Mouse (Mus musculus): Measurements from ENCODE around the gene Tbc1d1.

Tbc1d1 gene

DNA sequence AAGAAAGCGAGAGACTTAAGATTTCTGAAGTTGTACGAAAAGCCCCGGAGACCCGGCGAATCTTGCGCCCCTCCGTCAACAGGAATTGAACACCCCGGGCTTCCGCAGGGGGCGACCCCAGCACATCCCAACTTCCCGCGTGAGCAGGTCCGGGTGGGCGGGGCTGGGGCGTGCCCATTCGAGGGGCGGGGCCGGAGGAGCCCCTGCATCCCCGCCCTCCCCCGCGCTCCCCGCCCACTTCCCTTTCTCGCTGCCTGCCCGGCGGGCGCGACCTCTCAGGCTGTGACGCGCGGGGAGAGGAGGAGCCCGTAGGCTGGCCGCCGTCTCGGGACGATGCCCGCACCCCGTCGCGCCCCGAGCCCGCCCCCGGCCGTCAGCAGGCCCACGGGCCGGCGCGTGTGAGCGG lies 74.0 kb downstream of the Tbc1d1 start:
- DNase-seq (ENCODE audit: low read depth, low spot score): peak; percentile 95
- Histone ChIP-seq H3K27me3 (ENCODE audit: control insufficient read depth, insufficient read depth, low read length, poor library complexity, severe bottlenecking) (no peaks in the 10 kb centered on the region), H3K36me3 (ENCODE audit: control insufficient read depth, insufficient read depth, low read length, poor library complexity, severe bottlenecking) (no peaks in the 10 kb centered on the region; the same call in 1 of the 2 replicates)

DNA sequence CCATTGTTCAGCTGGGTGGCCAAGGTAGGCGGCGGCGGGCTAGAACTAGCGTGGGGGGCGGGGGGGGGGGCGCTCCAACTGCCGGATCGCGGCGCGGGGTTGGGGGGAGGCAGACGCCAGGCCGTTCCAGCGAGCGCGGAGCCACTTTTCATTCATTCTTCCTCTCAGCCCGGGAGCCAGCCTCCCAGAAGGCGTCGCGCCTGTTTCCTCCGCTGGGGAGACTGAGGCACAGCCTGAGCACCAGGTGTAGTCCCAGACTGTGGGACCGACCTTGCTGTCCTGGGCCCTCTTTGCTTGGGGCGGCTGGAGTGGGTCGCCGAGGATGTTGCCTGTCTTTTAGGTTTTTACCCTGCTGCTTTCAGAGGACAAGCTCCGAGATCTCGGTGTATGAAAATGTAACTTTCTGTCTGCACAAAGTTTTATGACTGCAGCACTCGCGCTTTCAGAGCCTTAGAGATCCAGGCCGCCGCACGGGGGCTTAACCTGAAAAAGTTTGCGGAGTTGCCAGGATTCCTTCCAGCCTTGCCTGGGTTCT lies 74.5 kb downstream of the Tbc1d1 start:
- Histone ChIP-seq H3K27me3 (ENCODE audit: control insufficient read depth, insufficient read depth, low read length, poor library complexity, severe bottlenecking) (no peaks in the 10 kb centered on the region), H3K36me3 (ENCODE audit: control insufficient read depth, insufficient read depth, low read length, poor library complexity, severe bottlenecking) (no peaks in the 10 kb centered on the region)
- peak; percentile 39 for DNase-seq (ENCODE audit: low read depth, low spot score)

DNA sequence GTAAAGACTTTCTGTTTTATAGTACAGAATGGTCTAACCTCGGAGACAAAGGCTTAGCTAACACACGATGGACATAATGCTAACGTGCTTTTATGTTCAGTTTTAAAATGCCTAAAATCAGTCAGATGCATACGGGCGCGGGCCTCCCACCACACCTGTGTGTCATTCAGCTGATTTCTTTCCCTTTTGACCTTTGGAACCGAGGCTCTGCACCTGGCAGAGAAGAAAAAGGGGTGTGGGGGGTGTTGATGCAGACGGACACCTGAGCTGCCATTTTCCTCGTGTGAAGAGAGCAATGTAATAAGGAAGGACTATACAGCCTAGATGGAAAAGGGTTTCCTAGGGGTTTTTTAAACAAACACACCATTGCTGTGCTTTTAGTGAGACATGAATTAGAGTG lies 76.8 kb downstream of the Tbc1d1 start:
- Histone ChIP-seq H3K27me3 (ENCODE audit: control insufficient read depth, insufficient read depth, low read length, poor library complexity, severe bottlenecking) (no peaks in the 10 kb centered on the region), H3K36me3 (ENCODE audit: control insufficient read depth, insufficient read depth, low read length, poor library complexity, severe bottlenecking) (no peaks in the 10 kb centered on the region)
- no peak for DNase-seq (ENCODE audit: low read depth, low spot score)

DNA sequence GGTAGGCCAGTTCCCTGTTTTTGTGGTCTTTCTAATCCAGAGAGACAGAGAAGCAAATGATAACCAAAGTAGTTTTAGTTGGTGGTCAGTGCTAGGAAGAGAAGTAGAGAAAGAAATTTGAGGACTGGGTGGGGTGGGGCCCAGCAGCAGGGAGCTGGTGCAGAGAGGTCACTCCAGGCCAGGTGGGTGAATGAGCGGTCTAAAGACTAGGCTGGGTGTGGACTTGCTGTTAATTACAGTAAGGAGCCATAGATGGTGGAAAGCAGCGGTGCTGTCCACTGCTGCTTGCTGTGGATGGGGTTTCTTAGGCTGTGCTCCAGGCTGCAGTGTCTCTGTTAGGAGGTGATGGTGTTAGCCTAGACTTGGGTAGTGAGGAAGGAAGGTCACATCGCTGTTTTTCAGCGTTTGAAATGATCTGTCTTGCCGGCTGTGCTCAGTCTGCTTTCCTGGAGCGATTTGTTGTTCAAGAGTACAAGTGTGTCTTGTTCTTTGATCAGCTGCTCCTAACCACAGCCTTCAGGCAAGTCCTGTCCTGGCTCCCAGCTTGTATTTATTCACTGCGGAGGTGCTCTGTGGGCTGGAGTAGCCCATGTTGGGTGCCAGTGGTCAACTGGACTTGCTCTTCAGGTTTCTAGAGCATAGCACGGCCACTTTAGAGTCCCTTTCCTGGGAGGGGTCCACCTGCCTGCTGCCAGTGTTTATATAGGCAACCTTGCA lies 78.3 kb downstream of the Tbc1d1 start:
- Histone ChIP-seq H3K36me3 (ENCODE audit: control insufficient read depth, insufficient read depth, low read length, poor library complexity, severe bottlenecking) (no peaks in the 10 kb centered on the region), H3K27me3 (ENCODE audit: control insufficient read depth, insufficient read depth, low read length, poor library complexity, severe bottlenecking) (no peaks in the 10 kb centered on the region)
- DNase-seq (ENCODE audit: low read depth, low spot score): peak; percentile 30

DNA sequence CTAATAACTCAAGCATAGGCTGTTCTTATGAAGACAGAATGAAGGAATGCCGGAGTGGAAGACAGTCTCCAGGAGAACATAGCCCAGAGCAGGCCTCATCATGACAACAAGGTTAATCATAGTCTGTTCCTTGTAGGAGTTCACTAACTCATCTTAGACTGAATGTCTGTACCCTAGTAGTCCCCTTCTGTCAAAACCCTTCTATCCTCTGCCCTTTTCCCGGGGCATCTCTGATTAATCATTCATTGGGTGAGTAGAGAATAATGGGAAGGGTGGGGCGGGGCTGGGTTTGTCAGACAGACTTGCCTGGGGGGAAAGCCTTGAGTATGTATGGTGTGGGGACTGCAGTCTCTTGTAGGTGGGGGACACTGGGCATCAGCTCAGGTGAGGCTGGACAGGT lies 79.1 kb downstream of the Tbc1d1 start:
- Histone ChIP-seq H3K36me3 (ENCODE audit: control insufficient read depth, insufficient read depth, low read length, poor library complexity, severe bottlenecking) (no peaks in the 10 kb centered on the region), H3K27me3 (ENCODE audit: control insufficient read depth, insufficient read depth, low read length, poor library complexity, severe bottlenecking) (no peaks in the 10 kb centered on the region)
- no peak for DNase-seq (ENCODE audit: low read depth, low spot score)

DNA sequence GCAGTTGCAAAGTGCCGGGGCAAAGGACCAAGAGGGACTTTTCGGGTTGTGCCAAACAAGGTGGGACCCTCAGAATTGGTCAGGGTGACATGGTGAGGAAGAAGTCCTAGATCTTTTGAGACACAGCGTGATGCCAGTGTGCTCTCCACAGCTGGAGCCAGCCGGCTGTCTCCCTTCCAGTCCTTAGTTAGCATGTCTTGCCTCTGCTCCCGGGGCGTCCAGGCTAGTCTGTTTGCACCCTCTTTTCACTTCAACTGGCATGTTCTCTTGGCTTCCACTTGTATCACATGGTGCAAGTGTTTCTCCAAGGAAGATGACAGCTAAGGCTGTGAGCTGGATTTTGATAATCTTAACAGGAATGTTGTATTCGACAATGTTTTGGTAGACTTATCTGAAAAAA lies 80.5 kb downstream of the Tbc1d1 start:
- no peaks in the 10 kb centered on the region for H3K27me3 ChIP-seq (ENCODE audit: control insufficient read depth, insufficient read depth, low read length, poor library complexity, severe bottlenecking)
- H3K36me3 ChIP-seq (ENCODE audit: control insufficient read depth, insufficient read depth, low read length, poor library complexity, severe bottlenecking): no peaks in the 10 kb centered on the region
- no peak for DNase-seq (ENCODE audit: low read depth, low spot score)

DNA sequence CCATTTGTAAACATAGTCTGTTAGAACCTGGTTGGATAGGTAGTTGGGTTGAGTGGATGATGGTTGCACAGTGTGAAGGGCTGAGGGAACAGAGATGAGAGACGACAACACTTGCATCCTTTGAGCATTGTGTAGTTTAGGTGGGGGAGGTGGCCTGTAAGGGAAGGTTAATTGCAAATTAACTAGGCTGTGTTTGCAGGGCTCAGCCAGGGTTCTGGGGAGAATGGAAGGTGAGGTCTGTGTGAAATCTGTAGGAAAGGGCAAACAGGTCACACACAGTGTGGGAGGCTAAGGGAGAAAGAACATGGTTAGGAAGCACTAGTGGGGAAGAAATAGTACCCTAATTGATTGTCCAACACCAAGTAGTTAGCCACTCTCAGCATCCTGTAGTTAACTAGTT lies 81.2 kb downstream of the Tbc1d1 start:
- Histone ChIP-seq H3K27me3 (ENCODE audit: control insufficient read depth, insufficient read depth, low read length, poor library complexity, severe bottlenecking) (no peaks in the 10 kb centered on the region), H3K36me3 (ENCODE audit: control insufficient read depth, insufficient read depth, low read length, poor library complexity, severe bottlenecking) (no peaks in the 10 kb centered on the region)
- no peak for DNase-seq (ENCODE audit: low read depth, low spot score)

DNA sequence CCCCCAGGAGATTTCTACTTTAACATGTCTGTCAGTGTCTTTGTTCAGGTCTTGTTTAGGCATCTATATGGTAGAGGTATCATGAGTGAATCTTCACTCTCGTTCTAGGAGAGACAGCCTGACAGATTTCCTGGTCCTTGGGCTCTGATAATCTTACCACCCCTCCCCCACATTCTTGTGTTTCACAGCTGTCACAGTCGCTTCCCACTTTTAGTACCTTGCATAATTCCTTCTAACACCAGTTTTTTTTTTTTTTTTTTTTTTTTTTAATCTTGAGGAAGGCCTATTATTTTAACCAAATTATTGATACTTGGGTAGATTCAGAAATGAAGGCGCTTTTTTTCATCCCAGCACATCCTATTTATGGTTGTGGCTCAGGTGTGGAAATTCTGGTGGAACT lies 81.6 kb downstream of the Tbc1d1 start:
- H3K27me3 ChIP-seq (ENCODE audit: control insufficient read depth, insufficient read depth, low read length, poor library complexity, severe bottlenecking): no peaks in the 10 kb centered on the region
- H3K36me3 ChIP-seq (ENCODE audit: control insufficient read depth, insufficient read depth, low read length, poor library complexity, severe bottlenecking): no peaks in the 10 kb centered on the region
- no peak for DNase-seq (ENCODE audit: low read depth, low spot score)

DNA sequence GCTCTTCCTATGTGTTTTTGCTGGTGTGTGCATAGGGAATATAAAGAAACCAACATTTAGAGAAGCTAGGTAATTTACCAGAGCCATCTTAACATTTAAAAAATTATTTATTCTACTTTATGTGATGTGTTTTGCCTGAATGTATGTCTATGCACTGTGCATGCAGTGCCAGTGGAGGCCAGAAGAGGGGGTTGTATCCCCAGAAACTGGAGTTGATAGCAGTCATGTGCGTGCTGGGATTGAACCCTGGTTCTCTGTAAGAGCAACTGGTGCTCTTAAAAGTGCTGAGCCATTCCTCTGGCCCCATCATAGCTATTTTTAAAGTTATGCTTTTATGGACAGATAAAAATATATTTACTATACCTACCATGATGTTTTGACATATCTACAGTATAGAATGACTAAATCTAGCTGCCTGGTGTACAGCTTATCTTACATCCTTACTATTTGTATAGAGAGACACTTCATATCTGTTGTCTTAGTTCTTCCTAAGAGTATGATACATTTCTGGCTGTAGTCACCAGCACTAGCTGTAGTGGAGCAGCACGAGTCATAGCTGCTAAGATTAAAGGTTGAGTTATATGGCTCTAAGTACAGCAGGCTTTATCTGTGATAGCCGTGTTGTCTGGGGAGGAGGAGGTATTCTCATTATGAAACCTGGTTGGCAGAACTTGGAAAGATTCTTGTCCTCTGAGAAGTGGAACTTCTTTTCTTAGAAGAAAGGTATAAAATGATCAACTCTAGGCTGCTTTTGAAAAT lies 83.0 kb downstream of the Tbc1d1 start:
- no peaks in the 10 kb centered on the region for H3K27me3 ChIP-seq (ENCODE audit: control insufficient read depth, insufficient read depth, low read length, poor library complexity, severe bottlenecking)
- H3K36me3 ChIP-seq (ENCODE audit: control insufficient read depth, insufficient read depth, low read length, poor library complexity, severe bottlenecking): no peaks in the 10 kb centered on the region
- DNase-seq (ENCODE audit: low read depth, low spot score): peak; percentile 22

DNA sequence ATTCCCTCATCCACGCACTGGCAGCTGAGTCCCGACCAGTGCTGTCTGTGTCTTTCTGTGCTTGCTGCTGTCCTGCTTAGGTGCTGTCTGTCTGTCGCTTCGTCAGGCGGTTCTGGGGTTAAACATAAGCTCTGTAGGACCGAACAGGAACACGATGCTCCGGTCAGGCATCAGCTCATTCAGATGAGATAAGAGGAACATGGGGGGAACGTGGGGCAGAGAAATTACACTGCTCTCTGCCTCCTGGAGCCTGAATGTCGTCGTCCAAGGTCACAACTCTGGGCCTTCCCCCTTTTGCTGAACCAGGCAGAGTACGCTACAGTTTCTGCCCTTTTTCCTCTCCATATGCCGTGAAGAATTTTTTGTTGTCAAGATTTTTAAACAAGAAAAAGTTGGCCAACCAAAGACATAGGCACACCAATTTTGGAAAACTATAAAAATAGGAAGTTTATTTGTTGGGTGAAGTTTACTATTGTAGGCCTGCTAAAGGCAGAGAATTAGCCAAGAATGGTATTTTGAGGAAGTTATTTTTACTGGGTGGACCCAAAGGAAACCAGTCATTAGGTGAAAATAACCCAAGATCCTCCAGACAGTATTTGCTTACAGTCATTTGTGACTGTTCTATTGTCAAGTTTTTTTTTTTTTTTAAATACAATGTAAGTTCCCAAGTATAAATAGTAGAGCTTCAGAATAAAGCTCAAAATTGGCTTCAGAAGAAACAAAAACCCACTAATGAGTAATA lies 85.0 kb downstream of the Tbc1d1 start:
- no peaks in the 10 kb centered on the region for H3K36me3 ChIP-seq (ENCODE audit: control insufficient read depth, insufficient read depth, low read length, poor library complexity, severe bottlenecking)
- DNase-seq (ENCODE audit: low read depth, low spot score): peak; percentile 82
- H3K27me3 ChIP-seq (ENCODE audit: control insufficient read depth, insufficient read depth, low read length, poor library complexity, severe bottlenecking): no peaks in the 10 kb centered on the region

DNA sequence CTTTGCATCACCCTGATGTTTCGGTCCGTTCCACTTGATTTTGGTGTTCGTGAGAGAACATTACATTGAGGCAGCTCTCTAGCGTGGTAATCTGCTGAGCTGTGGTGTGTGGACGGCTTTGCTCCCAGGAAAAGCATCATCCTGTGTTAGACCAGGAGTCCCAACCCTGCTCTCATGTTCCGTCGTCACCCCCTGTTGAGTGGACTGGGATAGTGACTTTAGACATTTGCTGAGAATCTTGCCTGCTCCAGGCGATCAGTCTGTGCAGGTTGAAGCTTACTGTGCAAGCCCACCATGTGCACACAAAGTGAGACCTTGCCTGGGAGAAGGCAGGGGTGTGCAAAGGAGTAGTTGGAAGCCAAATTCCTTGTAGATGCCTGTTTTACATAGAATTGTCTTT lies 85.8 kb downstream of the Tbc1d1 start:
- DNase-seq (ENCODE audit: low read depth, low spot score): no peak

DNA sequence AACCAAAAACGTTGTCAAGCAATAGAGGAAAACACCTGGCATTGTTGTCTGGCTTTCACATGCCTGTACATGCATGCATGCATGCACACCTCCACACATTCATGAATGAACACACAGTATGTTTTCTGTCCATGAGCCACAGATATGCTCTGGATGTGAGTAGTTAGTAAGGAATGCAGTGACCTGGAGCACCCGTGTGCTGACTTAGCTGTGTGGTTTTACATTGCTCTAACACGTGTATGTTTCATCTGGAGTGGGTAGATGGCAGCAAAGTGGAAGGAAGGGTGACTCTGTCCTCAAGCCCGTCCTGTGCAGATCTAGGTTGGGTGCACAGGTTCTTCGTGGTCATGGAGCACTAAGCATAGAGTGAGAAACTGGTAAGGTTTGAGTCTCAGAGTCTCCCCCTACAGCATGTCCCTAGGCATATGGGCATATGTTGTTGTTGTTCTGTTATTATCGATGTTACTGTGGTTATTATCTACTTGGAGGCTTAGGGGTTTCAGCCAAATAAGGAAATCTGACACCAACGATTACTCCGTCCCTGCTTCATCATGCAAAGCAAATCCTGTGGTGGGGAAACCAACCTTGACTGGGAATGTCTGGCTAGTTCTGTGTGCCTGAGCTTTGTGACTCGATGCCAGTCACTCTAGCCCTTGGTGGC lies 86.8 kb downstream of the Tbc1d1 start:
- H3K36me3 ChIP-seq (ENCODE audit: control insufficient read depth, insufficient read depth, low read length, poor library complexity, severe bottlenecking): no peaks in the 10 kb centered on the region
- H3K27me3 ChIP-seq (ENCODE audit: control insufficient read depth, insufficient read depth, low read length, poor library complexity, severe bottlenecking): no peaks in the 10 kb centered on the region
- peak; percentile 51 for DNase-seq (ENCODE audit: low read depth, low spot score)

More for the DNA sequence above, 85.8 kb downstream of the Tbc1d1 start:
- H3K36me3 ChIP-seq (ENCODE audit: control insufficient read depth, insufficient read depth, low read length, poor library complexity, severe bottlenecking): no peaks in the 10 kb centered on the region
- no peaks in the 10 kb centered on the region for H3K27me3 ChIP-seq (ENCODE audit: control insufficient read depth, insufficient read depth, low read length, poor library complexity, severe bottlenecking)

DNA sequence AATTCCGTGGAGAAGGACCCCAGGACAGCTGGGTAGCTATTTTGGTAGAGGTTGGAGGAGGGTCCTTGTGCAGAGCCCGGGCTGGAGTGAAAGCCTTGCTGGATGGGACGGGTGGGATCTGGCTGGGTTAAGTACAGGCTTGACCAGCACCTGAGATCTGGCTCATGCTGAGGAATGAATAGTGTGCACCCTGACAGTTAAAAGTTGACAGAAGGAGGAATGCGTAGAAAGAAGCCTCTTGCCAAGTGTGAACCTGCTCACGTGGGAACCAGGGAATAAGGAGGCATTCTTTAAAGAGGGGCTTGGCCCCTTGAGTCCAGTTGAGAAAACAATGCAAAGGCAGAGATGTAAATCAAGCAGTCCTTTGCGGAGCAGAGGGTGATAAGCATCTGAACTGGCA lies 87.6 kb downstream of the Tbc1d1 start:
- DNase-seq (ENCODE audit: low read depth, low spot score): no peak

DNA sequence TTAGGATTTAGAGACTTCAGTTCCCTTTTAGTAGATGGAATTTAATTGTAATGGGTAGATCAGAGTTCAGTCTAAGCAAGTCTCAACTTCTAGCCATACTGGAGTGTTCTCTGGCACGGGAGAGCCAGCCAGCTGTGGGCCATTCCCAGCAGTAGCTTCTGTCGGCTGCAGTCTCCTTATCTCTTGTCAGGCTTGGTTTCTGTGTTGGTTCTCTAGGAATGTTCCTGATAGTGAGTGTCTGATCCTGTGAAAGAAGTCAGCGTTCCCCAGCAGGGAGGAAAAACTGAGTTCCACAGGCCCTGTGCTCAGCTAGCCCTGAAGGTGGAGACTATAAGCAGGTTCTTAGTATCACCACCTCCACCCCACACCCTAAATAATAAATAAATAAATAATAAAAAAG lies 88.2 kb downstream of the Tbc1d1 start:
- no peaks in the 10 kb centered on the region for H3K27me3 ChIP-seq (ENCODE audit: control insufficient read depth, insufficient read depth, low read length, poor library complexity, severe bottlenecking)
- H3K36me3 ChIP-seq (ENCODE audit: control insufficient read depth, insufficient read depth, low read length, poor library complexity, severe bottlenecking): no peaks in the 10 kb centered on the region
- DNase-seq (ENCODE audit: low read depth, low spot score): no peak

More for the DNA sequence above, 87.6 kb downstream of the Tbc1d1 start:
- Histone ChIP-seq H3K27me3 (ENCODE audit: control insufficient read depth, insufficient read depth, low read length, poor library complexity, severe bottlenecking) (no peaks in the 10 kb centered on the region), H3K36me3 (ENCODE audit: control insufficient read depth, insufficient read depth, low read length, poor library complexity, severe bottlenecking) (no peaks in the 10 kb centered on the region)
